Mouse (Mus musculus) ES-E14 (cell line): ENCODE measurements around the gene Acr.

Experiments
- CHD2 ChIP-seq: IDR thresholded peaks from 2 replicates; pipeline ENCODE4 v1.6.1; 2014; ENCODE audit warnings: mild to moderate bottlenecking, low read depth, low read length, inconsistent platforms
- HCFC1 ChIP-seq: IDR thresholded peaks from 2 replicates; pipeline ENCODE4 v1.6.1; 2012; ENCODE audit warnings: low read length, inconsistent platforms, borderline replicate concordance; ENCODE audit not compliant: insufficient read depth
- MAFK ChIP-seq: IDR thresholded peaks from 2 replicates; pipeline ENCODE4 v1.6.1; 2014; ENCODE audit warnings: mild to moderate bottlenecking, low read depth, low read length, inconsistent platforms; ENCODE audit not compliant: insufficient read depth
- ZNF384 ChIP-seq: IDR thresholded peaks from 2 replicates; pipeline ENCODE4 v1.6.1; 2012; ENCODE audit warnings: low read depth, low read length, inconsistent platforms

DNA sequence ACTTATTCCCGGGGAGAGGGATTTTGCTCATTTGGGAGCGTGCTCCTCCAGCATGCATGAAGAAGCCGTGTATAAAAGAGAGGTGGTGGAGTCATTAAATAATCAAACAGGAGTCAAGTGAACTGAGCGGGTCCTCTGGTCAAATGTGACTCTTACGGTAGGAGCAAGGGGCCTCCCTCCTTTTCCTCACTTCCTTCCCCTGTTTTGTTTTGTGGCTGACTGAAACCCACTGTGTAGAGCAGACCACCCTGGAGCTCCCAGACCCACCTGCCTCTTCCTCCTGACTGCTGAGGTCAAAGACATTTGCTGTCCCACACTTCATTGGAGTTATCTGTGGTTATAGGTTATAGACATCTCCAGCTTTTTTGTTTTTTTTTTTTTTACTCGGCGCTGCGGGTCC is 39.4 kb downstream of the Acr start:
- TF ChIP-seq HCFC1 (no peak), ZNF384 (no peak), CHD2 (no peak), MAFK (no peak)
